Mouse (Mus musculus) ovary, adult 18-20 months (tissue): ENCODE data around the gene Nme2.
A peak's percentile ranks its signal among the peaks of the same experiment; 100 is the strongest.
"Not testable (repeated sequence)": the region's sequence is repeated elsewhere in the genome, so short reads cannot be mapped to it uniquely, and the experiment has no call there.

Experiments used
- DNase-seq: peaks from one replicate; pipeline ENCODE4 v3.0.0; 2022; ENCODE audit warnings: low spot score, mixed read lengths

Nme2 gene

GRCm38 (mm10) chr11:93967381-93967780, 11.3 kb upstream of the Nme2 start:
- DNase-seq = no peak

GRCm38 (mm10) chr11:93965391-93965790, 9.3 kb upstream of the Nme2 start:
- no peak for DNase-seq

GRCm38 (mm10) chr11:93963013-93963412, 7.0 kb upstream of the Nme2 start:
- DNase-seq = no peak

- no peak for DNase-seq
Observed at GRCm38 (mm10) chr11:93961482-93961881, 5.4 kb upstream of the Nme2 start.

GRCm38 (mm10) chr11:93957746-93958145, 1.7 kb upstream of the Nme2 start:
- DNase-seq = no peak

- DNase-seq = no peak
Observed at GRCm38 (mm10) chr11:93957031-93957555, 1.0 kb upstream of the Nme2 start.

- peak; percentile 92 for DNase-seq
Observed at GRCm38 (mm10) chr11:93955256-93956150, 556 bp downstream of the Nme2 start.

DNA sequence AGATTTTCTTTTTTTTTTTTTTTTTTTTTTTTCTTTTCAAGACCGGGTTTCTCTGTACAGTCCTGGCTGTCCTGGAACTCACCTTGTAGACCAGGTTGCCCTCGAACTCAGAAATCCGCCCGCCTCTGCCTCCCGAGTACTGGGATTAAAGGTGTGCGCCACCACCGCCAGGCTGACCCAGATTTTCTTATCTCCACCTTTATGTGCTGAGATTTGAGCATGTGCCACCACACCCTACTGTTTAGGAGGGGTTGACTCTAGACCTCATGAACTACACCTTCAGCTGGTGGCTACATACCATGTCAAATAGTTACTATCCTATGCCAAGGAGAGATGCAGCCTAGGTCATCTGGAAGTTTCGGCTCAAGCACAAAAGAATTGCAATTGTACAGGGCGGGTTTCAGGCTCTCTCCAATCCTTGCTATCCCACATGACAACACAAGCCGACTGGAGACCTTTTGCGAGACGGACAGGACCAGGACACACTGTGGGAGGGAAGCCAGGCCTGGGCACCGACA, 1.3 kb downstream of the Nme2 start:
- DNase-seq = no peak

- no peak for DNase-seq
Observed at GRCm38 (mm10) chr11:93952376-93952775, 3.7 kb downstream of the Nme2 start.

DNA sequence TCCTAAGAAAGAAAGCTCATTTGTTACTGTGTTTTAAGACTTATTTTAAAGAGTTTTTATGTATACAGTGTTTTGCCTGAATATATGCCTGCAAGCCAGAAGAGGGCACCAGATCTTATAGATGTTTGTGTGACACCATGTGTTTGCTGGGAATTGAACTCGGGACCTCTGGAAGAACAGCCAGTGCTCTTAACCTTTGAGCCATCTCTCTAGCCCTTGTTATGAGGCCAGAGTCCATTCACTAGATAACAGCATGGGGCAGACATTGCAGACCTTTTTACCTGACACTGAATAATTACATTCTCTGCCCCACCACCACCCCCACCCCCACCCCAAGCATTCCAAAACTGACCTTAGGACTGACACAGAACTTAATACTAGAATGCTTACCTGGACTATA, 6.0 kb downstream of the Nme2 start:
- no peak for DNase-seq

DNA sequence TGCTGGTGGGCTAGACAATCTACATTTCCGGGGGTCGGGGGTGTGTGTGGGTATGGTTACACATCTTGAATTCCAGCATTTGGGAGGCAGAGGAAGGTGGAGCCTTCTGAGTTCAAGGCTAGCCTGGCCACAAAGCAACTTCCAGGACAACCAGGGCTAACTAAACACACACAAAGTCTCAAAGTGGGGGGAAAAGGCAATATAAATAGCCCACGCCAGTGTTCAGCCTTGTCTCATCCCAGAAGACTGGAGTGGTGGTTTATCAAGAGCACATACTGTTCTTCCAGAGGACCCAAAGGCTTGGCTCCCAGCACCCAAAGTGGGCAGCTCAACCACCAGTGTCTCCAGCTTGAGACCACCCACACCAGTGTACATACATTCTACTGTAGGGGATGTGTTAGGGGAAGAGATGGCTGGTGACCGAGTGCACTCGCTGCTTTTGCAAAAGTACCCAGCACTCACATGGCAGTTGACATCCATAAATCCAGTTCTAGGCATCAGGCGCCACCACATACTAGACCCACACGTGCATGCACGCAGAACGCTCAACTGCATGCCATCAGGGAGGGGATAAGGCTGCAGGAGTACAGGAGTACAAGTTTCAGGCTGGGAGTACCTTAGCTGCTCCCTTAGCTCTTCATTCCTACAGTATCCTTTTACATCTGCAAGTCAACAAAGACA, 7.0 kb downstream of the Nme2 start:
- no peak for DNase-seq

DNA sequence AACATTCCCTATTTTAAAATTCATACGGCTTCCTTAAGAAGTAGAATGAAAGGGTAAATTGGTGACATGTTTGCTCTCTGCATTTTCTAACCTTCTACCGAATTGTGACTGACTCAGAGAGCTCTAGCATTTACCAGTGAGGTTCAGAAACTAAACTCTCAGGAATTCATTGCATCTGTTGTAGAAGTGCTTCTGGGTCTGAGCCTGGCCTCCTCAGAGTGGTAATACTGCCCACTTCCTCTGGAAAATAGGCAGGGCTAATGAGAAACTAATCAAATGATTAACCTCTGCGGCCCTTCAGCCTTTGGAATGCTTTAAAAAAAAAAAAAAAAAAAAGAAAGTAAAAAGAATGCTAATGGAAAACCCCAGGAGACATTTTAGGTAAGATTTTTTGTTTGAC, 11.1 kb downstream of the Nme2 start:
- DNase-seq = no peak

DNA sequence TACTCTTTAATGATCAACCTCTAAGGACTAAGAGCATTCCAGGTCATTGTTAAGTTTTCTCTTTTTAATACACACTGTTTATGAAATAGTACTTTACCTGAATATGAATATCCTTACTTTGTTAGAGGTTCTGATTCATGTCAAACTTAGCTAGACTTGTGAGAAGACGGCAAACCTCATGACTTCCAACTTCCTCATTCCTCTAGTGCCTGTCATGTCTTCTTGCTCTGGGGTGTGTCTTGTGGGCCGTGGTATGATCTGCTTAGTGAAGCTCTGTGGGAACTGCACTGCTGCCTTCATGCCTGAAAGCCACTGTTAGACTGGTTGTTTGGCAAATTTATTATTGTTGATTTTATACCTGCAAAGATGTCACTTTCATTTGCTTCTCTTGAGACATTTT, 15.2 kb downstream of the Nme2 start:
- no peak for DNase-seq

DNA sequence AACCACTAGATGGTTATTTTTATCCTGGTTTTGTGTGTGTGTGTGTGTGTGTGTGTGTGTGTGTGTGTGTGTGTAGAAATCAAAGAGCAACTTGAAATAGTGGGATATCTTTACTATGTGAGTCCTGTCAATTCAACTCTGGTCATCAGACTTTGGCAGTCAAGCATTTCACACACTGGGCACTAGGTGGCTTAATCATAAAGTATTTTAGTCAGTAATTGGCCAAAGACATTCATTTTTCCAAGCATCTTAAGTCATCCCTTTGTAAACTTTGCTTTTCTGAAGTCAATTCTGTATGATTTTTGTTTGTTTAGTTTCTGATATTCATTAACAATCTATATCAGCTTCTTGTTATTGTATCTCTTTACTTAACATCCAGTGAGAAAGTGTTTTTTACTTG, 27.0 kb downstream of the Nme2 start:
- DNase-seq = no peak

DNA sequence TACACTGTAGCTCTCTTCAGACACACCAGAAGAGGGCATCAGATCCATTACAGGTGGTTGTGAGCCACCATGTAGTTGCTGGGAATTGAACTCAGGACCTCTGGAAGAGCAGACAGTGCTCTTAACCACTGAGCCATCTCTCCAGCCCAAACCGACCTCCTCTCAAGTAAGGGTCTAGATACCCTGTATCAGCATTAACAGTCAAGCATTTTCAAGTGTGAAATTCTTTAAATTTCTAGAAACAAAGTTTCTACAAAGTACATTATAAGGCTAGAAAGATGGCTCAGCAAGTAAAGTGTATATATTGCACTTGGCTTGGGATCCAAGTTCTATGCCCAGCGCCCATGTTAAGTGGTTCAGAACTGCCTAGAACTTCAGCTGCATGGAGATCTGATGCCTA, 41.0 kb downstream of the Nme2 start:
- not testable (repeated sequence) for DNase-seq

GRCm38 (mm10) chr11:93911603-93912002, 44.5 kb downstream of the Nme2 start:
- DNase-seq = no peak

GRCm38 (mm10) chr11:93908829-93909228, 47.2 kb downstream of the Nme2 start:
- DNase-seq = no peak

DNA sequence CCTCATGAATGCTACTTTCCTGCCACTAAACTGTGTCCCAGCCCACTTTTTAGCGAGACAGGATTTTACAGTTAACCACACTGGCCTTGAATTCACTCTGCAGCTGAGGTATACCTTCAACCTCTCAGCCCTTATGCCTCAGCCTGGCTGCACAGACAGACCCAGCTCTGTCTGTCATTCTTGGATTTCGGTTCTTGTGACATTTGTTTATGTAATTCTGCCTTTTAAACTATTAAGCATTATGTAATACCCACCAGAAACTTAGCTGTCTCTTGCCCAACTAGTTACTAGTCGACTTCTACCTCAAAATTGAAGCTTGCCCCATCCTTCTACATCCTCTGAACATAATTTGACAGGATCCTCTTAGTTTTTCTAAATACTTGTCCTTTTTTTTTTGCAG, 48.2 kb downstream of the Nme2 start:
- DNase-seq = no peak

DNA sequence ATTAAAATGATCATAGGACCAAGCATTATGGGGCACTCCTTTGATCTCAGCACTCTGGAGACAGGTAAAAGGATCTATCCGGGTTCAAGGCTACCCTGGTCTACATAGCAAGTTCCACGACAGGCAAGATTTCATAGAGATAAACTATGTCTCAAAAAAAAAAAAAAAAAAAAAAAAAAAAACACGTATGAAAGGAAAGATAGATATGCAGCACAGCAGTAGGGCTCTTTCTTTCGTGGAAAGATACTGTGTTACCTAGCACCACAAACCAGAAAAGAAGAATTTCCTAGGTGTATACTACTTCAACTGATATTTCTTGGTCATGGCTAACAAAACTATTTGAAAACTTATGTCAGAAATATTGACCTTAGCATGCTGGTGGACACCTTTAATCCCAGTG, 49.2 kb downstream of the Nme2 start:
- no peak for DNase-seq
